8 mouse cellular contexts compared by ENCODE assay signal in the genomic region with DNA sequence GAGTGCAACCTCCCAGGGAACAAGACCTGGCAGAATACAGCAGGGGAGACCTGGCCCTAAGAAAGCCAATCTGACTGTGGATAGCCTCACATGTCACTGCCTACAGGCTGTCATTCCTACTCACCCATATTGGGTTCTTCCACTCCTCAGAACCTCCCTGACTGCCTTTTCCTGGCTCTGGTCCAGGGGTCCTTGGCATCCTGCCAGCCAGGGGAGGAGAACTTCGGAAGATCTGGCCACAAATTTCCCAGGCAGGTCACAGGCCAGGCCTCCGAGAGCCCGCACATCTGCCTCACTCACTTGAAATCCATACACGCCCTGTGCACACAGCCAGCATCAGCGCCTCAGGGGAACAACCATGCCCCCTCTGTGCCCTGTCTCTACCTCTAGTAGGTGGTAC. TPM values are rescaled to one million over a fixed set of nuclear protein-coding genes. Genes with fewer than 3 reads are reported as not detected.
DNase-seq lines count a peak whose midpoint lies in the region; ATAC-seq and TF ChIP-seq lines count a peak whose summit lies in the region.

No protein-coding gene starts in this region.

- H3K36me3 ChIP-seq in intestine, embryonic 14.5 days (ENCODE audit: control insufficient read depth, insufficient read depth, low read length): no peaks in the 10 kb centered on the region
- H3K36me3 ChIP-seq in intestine, postnatal 0 days (ENCODE audit: control insufficient read depth, insufficient read depth): no peaks in the 10 kb centered on the region
- H3K36me3 ChIP-seq in stomach, embryonic 16.5 days (ENCODE audit: control insufficient read depth, insufficient read depth, low read length): no peaks in the 10 kb centered on the region
- H3K36me3 ChIP-seq in forebrain, embryonic 12.5 days (replicated peaks): no peaks in the 10 kb centered on the region

- H3K4me3 ChIP-seq in intestine, embryonic 14.5 days (ENCODE audit: low read depth, low read length): no peak overlapping the region
- no peak overlapping the region for H3K4me3 ChIP-seq in intestine, postnatal 0 days (ENCODE audit: low read depth, low read length)
- H3K4me3 ChIP-seq in stomach, embryonic 16.5 days (replicated peaks; ENCODE audit: low read length): no peak overlapping the region
- no peak overlapping the region for H3K4me3 ChIP-seq in forebrain, embryonic 12.5 days (replicated peaks)

- no peaks in the 10 kb centered on the region for H3K9me3 ChIP-seq in intestine, embryonic 14.5 days (ENCODE audit: control insufficient read depth, low read length)
- no peaks in the 10 kb centered on the region for H3K9me3 ChIP-seq in intestine, postnatal 0 days (ENCODE audit: control insufficient read depth)
- H3K9me3 ChIP-seq in stomach, embryonic 16.5 days (replicated peaks; ENCODE audit: control insufficient read depth, low read length): no peaks in the 10 kb centered on the region
- H3K9me3 ChIP-seq in forebrain, embryonic 12.5 days: no peaks in the 10 kb centered on the region

- 34% methylated on average over 5 of the region's 5 CpGs for WGBS in intestine, embryonic 14.5 days
- WGBS in intestine, postnatal 0 days: 33% methylated on average over 5 of the region's 5 CpGs
- 27% methylated on average over 5 of the region's 5 CpGs for WGBS in stomach, embryonic 16.5 days
- WGBS in forebrain, embryonic 12.5 days: 79% methylated on average over 5 of the region's 5 CpGs

- H3K27me3 ChIP-seq in intestine, embryonic 14.5 days (replicated peaks; ENCODE audit: control insufficient read depth, insufficient read depth, low read length): no peaks in the 10 kb centered on the region
- no peaks in the 10 kb centered on the region for H3K27me3 ChIP-seq in intestine, postnatal 0 days (replicated peaks; ENCODE audit: control insufficient read depth, insufficient read depth, low read length)
- no peaks in the 10 kb centered on the region for H3K27me3 ChIP-seq in stomach, embryonic 16.5 days (ENCODE audit: control insufficient read depth, insufficient read depth, low read length)
- peaks cover 5% of the 10 kb centered on the region; the same call in 1 of the 2 replicates for H3K27me3 ChIP-seq in forebrain, embryonic 12.5 days

- H3K4me1 ChIP-seq in intestine, embryonic 14.5 days (replicated peaks; ENCODE audit: control insufficient read depth, insufficient read depth, low read length): peaks cover 11% of the 10 kb centered on the region
- no peaks in the 10 kb centered on the region for H3K4me1 ChIP-seq in intestine, postnatal 0 days (replicated peaks; ENCODE audit: control insufficient read depth, insufficient read depth, low read length)
- peaks cover 9% of the 10 kb centered on the region for H3K4me1 ChIP-seq in stomach, embryonic 16.5 days (ENCODE audit: control insufficient read depth, insufficient read depth, low read length)
- 0 out of 2 replicates have a peak, but pooled peaks cover 5% of the 10 kb centered on the region for H3K4me1 ChIP-seq in forebrain, embryonic 12.5 days

- no peak overlapping the region for H3K9ac ChIP-seq in intestine, embryonic 14.5 days (ENCODE audit: low read length)
- no peak overlapping the region for H3K9ac ChIP-seq in intestine, postnatal 0 days (ENCODE audit: low read depth, low read length)
- H3K9ac ChIP-seq in stomach, embryonic 16.5 days (ENCODE audit: low read length): 0 out of 2 replicates have a peak overlapping the region, but pooled peaks have one; percentile 31
- no peak overlapping the region for H3K9ac ChIP-seq in forebrain, embryonic 12.5 days

- no peak overlapping the region for H3K4me2 ChIP-seq in intestine, embryonic 14.5 days (ENCODE audit: low read length)
- H3K4me2 ChIP-seq in intestine, postnatal 0 days (replicated peaks; ENCODE audit: low read depth): no peak overlapping the region
- H3K4me2 ChIP-seq in stomach, embryonic 16.5 days (ENCODE audit: low read depth, low read length): no peak overlapping the region
- H3K4me2 ChIP-seq in forebrain, embryonic 12.5 days: no peak overlapping the region

- ATAC-seq in intestine, embryonic 14.5 days (replicated peaks; ENCODE audit: low FRiP score, low TSS enrichment, low read depth): no peak
- no peak for ATAC-seq in intestine, postnatal 0 days
- ATAC-seq in stomach, embryonic 16.5 days (ENCODE audit: insufficient read depth, low FRiP score): no peak
- no peak for ATAC-seq in forebrain, embryonic 12.5 days (ENCODE audit: low FRiP score)

- peak; percentile 64 for DNase-seq in intestine, embryonic 14.5 days (ENCODE audit: low spot score)
- peak; percentile 48 for DNase-seq in urinary bladder, postnatal 25 days (ENCODE audit: low spot score)
- no peak for DNase-seq in urinary bladder, postnatal 10 days (ENCODE audit: low spot score)
- peak; percentile 80 for DNase-seq in heart, postnatal 4 days
- no peak for DNase-seq in thymus, postnatal 25 days

- no peak overlapping the region for H3K27ac ChIP-seq in intestine, embryonic 14.5 days (ENCODE audit: low read depth)
- H3K27ac ChIP-seq in intestine, postnatal 0 days (ENCODE audit: low read depth, low read length): no peak overlapping the region
- no peak overlapping the region for H3K27ac ChIP-seq in stomach, embryonic 16.5 days (ENCODE audit: low read length)
- no peak overlapping the region for H3K27ac ChIP-seq in forebrain, embryonic 12.5 days

- no peak for TF ChIP-seq CTCF in intestine, postnatal 0 days (IDR thresholded peaks at IDR 0.05; ENCODE audit: low read depth)

RNA-seq across cellular contexts. Expression of gene Msln, which starts 2.7 kb away (rescaled TPM):
- polyA plus RNA-seq in intestine, embryonic 14.5 days (2014; fragmentation: Nextera tagmentation; extraction: Ambion mirVana): 10.5 and 12.9 TPM in 2 replicates
- polyA plus RNA-seq in intestine, postnatal 0 days (2015; fragmentation: Nextera tagmentation; extraction: Ambion mirVana): 48.2 and 57.0 TPM in 2 replicates
- total RNA-seq in heart, postnatal 4 days (2021): 10 to 100 TPM; 38.4 to 43.3 TPM
- 77.0 and 104 TPM in 2 replicates for polyA plus RNA-seq in stomach, embryonic 16.5 days (2015; fragmentation: Nextera tagmentation; extraction: Ambion mirVana)
- 0.28 and 0.50 TPM in 2 replicates for polyA plus RNA-seq in forebrain, embryonic 12.5 days (2016; fragmentation: Nextera tagmentation; extraction: Ambion mirVana)

RNA-seq across cellular contexts. Expression of gene Mslnl, which starts 15.6 kb away (rescaled TPM):
- polyA plus RNA-seq in intestine, embryonic 14.5 days (2014; fragmentation: Nextera tagmentation; extraction: Ambion mirVana): 0.08 TPM in 1 of 2 replicates, not detected in the other
- polyA plus RNA-seq in intestine, postnatal 0 days (2015; fragmentation: Nextera tagmentation; extraction: Ambion mirVana): not detected in 2 replicates
- total RNA-seq in heart, postnatal 4 days (2021): not detected
- polyA plus RNA-seq in stomach, embryonic 16.5 days (2015; fragmentation: Nextera tagmentation; extraction: Ambion mirVana): 0.05 and 0.14 TPM in 2 replicates
- polyA plus RNA-seq in forebrain, embryonic 12.5 days (2016; fragmentation: Nextera tagmentation; extraction: Ambion mirVana): 0.18 TPM in 1 of 2 replicates, not detected in the other

RNA-seq across cellular contexts. Expression of gene Narfl, which starts 22.1 kb away (rescaled TPM):
- 25.2 and 29.3 TPM in 2 replicates for polyA plus RNA-seq in intestine, embryonic 14.5 days (2014; fragmentation: Nextera tagmentation; extraction: Ambion mirVana)
- polyA plus RNA-seq in intestine, postnatal 0 days (2015; fragmentation: Nextera tagmentation; extraction: Ambion mirVana): 20.2 and 21.7 TPM in 2 replicates
- total RNA-seq in heart, postnatal 4 days (2021): 10 to 100 TPM; 41.7 to 46.9 TPM
- 28.3 and 28.6 TPM in 2 replicates for polyA plus RNA-seq in stomach, embryonic 16.5 days (2015; fragmentation: Nextera tagmentation; extraction: Ambion mirVana)
- 25.6 and 26.0 TPM in 2 replicates for polyA plus RNA-seq in forebrain, embryonic 12.5 days (2016; fragmentation: Nextera tagmentation; extraction: Ambion mirVana)

RNA-seq across cellular contexts. Expression of gene Rpusd1, which starts 24.0 kb away (rescaled TPM):
- polyA plus RNA-seq in intestine, embryonic 14.5 days (2014; fragmentation: Nextera tagmentation; extraction: Ambion mirVana): 23.7 and 24.6 TPM in 2 replicates
- polyA plus RNA-seq in intestine, postnatal 0 days (2015; fragmentation: Nextera tagmentation; extraction: Ambion mirVana): 6.7 and 7.2 TPM in 2 replicates
- 1 to 10 TPM; 5.4 to 6.6 TPM for total RNA-seq in heart, postnatal 4 days (2021)
- polyA plus RNA-seq in stomach, embryonic 16.5 days (2015; fragmentation: Nextera tagmentation; extraction: Ambion mirVana): 17.5 and 18.9 TPM in 2 replicates
- 18.0 and 19.6 TPM in 2 replicates for polyA plus RNA-seq in forebrain, embryonic 12.5 days (2016; fragmentation: Nextera tagmentation; extraction: Ambion mirVana)

RNA-seq across cellular contexts. Expression of gene Chtf18, which starts 24.2 kb away (rescaled TPM):
- 22.2 and 23.0 TPM in 2 replicates for polyA plus RNA-seq in intestine, embryonic 14.5 days (2014; fragmentation: Nextera tagmentation; extraction: Ambion mirVana)
- polyA plus RNA-seq in intestine, postnatal 0 days (2015; fragmentation: Nextera tagmentation; extraction: Ambion mirVana): 4.3 and 6.1 TPM in 2 replicates
- 10 to 100 TPM; 12.6 to 13.6 TPM for total RNA-seq in heart, postnatal 4 days (2021)
- 22.9 and 25.1 TPM in 2 replicates for polyA plus RNA-seq in stomach, embryonic 16.5 days (2015; fragmentation: Nextera tagmentation; extraction: Ambion mirVana)
- 39.6 and 41.8 TPM in 2 replicates for polyA plus RNA-seq in forebrain, embryonic 12.5 days (2016; fragmentation: Nextera tagmentation; extraction: Ambion mirVana)

Comparison
In these comparisons a context has a peak if more than half of its experiments do, and no peak if none do; other contexts are left out.
1. DNase-seq: peak in intestine, embryonic 14.5 days (single experiment), urinary bladder, postnatal 25 days (single experiment) and heart, postnatal 4 days (single experiment); none in urinary bladder, postnatal 10 days (single experiment) and thymus, postnatal 25 days (single experiment).